Mouse (Mus musculus): Measurements from ENCODE around the gene Txndc2. TPM values are rescaled to one million over a fixed set of nuclear protein-coding genes. Genes with fewer than 3 reads are reported as not detected.

The Txndc2 gene
- not detected for polyA plus RNA-seq (2017; shearing (Covaris generic))

DNA sequence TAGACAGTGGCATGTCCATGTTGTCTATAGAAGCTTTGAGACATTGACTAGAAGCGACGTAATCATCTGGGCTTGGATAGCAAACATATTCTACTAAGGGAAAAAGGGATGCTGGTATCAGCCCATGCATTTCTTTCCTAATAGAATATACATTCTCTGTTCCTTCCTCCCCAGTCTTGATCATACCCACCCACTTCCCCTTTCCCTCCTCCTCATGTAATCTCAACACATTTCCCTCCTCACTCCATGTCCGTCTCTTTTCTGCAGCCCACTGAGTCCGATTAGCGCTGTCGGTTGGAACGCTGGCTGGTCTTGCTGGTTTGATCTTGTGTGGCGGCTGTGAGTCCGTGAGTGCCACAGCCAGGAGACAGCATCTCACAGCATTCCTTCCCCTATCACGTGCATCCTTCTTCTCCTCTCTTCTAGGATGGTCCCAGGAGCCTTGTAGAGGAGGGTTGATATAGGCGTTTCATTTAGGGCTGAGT, at the start of gene Txndc2:
Gene Txndc2 (minus strand): TSS at position 435 of the 485 bp plus-strand sequence.
- no peak for ATAC-seq

DNA sequence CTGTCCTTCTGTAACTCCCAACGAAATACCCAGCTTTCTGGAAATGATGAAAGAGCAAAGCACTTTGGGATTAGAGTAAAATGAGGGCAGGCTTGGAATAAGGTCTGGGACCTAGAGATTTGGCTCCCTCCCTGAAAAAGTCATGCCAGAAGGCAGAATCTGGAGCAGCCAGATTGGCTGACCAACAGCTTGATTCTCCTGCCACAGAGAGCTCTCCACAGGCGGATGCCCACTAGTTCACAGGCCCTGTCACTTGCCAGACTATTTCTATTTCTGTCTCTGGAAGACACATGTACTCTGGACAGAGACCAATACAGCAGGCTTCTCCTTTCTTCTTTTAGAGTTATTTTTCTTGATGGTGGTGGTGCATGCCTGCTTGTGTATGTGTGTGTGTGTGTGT, 41.8 kb upstream of the Txndc2 start:
- ATAC-seq, result no peak

DNA sequence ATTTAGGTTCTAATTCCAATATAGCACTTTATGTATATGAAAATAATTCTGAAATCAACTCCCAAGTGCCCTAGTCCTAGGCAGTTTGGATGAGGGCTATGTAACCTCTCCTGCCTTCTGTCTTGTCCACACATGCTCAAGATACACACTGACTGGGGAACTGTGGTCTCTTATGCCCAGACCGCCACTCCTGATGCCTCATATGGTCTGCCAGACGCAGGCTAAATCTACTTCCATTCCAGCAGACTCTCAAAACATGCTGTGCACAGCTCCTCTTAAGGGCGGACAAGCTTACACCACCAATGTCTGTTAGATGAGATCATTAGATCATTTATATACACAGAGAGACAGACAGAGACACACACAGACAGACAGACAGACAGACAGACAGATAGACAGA, 41.3 kb upstream of the Txndc2 start:
- ATAC-seq, result no peak

DNA sequence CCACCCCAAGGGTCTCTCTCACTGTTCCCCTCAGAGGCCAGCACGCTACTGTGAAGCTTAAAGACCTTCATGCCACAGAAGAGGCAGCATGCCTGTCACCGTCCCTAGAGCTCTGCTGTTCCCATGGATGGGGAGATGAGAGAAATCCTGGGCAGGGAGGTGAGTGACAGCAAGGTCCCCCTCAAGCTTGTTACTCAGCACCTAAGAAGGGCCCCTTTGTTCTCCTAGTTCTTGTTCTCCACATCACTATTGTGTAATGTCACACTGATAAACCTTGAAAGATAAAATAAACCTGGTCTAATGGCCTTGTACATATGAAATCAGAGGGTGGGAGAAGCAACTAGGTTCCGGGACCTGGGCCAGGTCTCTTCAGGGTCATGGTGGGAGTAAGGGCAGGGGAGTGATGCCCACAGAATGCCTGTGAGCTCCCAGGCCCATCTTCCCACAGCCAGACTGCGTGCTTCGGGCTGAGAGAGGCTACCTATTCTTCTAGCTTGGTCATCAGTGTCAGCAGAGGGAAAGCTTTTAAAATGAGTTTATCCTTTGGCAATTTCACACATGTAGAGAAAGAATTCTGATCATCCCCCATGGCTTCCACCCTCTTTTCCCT, 40.2 kb upstream of the Txndc2 start:
- ATAC-seq, result no peak

DNA sequence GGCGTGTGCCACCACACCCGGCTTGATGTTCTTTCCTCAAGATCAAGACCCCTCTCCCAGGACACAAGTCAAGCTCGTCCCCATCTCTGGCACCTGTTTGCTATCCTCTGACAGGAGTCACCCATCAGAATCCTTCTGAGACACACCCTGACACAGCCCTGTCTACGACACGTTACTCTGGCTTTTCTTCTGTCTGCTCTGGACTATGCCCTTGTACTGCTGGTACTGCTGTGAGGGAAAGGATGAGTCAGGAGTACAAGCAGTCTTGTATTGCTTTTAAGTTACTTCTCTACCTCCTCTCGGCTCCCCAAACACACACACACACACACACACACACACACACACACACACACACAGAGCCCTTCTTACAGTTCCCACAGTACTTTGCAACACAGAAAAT, 39.5 kb upstream of the Txndc2 start:
- ATAC-seq, result no peak

DNA sequence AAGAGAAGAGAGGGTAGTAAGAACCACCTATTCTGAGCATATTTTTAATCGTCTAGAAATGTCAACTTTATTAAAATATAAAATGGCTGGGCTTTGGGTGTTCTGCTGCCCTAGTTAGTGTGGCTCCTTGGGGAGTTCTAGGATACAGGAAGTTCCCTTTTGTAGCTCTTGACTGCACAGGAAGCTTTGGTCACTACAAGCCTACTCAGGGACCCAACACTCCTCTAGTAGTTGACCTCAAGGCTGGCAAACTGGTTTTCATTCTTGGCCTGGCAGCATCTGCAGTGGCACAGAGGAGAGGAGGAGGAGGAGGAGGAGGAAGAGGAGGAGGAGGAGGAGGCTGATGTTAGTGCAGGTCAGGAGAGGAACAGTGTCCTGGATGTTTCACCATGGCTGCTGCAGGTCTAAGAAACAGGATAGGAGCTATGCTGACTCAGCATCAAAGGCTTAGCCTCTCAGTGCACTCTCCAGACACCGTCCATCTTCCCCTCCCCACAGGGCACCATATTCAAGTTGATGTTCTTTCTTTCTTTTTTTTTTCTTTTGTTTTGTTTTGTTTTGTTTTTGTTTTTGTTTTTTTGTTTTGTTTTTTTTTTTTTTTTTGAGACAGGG, 38.9 kb upstream of the Txndc2 start:
- ATAC-seq, result no peak

DNA sequence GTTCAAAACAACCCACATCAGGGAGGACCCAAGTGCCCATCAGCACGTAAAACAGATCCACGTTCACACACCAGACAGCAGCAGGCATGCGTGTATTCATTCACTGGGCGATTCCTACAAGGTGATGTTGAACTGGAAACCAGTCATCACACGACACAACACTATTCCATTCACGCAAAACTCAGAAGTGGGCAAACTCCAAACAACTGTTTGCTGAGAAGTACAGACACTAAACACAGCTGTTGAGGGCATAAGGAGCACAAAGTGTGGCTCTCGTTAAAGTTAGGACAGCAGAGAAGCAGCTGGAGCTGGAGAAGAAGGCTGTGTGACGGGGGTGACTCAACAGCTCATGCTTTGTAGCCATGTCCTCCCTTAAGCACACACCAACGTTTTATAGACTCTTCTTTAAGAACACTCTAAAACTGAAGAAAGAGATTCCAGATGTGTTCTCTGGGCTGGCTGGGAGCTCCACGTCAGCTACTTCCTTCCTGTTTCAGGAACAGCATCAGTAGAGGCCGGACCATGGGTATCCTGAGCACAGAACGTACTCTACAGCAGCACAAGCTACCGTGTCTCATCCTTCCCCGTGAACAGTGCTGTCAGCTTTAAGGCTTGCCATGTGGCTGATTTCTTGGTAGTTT, 38.0 kb upstream of the Txndc2 start:
- ATAC-seq, result no peak

DNA sequence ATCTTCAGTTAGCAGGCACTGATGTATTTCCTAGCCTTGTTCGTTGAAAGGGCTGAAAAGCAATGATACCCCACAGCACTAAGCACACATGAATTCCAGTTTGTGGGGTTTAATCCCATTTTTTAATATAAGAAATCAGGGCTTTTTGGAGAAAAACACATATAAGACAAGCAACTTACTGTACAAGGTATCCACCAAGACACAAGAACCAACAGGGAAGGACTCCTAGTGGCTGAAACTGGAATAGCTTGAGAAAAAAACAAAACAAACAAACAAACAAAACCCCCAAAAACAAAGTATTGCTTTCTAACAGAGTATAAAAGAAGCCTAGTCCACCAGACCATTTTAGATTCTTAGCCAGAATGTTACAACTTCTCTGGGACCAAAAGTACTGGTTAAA, 35.8 kb upstream of the Txndc2 start:
- no peak for ATAC-seq

DNA sequence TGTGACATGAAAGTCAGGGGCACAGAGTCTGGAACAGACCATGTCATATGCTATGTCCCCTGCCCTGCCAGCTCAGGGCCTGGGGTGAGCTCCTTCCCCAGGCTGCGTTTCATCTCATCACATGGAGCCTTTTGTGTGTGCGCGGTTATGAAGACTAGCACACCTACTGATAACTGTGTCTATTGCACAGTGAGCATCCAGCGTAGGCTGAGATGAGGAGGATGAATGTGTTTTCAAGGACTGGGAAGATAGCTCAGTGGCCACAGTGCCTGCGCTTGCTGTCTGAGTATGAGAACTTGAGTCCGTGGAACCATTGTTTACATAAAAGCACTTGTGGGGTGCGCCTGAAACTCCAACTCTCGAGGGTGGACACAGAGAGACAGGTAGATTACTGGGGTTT, 34.6 kb upstream of the Txndc2 start:
- no peak for ATAC-seq

DNA sequence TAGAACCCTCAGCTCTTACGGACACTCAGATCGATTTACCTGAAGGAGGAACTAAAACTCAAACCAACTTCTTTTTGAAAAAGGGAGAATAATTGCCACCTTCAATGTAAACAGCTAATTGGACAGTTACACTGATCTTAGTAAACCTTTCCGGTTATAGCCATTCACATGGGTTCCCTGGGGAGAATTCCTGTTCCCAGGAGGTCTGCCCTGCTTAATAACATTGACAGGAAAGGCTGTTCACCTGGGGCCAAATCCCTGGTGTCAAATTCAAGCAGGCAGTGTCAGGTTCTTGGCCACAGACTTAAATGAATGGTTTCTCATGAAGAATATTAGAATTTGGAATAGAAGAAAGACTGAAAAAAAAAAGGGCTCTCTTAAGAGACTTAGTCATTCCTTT, 34.0 kb upstream of the Txndc2 start:
- no peak for ATAC-seq

DNA sequence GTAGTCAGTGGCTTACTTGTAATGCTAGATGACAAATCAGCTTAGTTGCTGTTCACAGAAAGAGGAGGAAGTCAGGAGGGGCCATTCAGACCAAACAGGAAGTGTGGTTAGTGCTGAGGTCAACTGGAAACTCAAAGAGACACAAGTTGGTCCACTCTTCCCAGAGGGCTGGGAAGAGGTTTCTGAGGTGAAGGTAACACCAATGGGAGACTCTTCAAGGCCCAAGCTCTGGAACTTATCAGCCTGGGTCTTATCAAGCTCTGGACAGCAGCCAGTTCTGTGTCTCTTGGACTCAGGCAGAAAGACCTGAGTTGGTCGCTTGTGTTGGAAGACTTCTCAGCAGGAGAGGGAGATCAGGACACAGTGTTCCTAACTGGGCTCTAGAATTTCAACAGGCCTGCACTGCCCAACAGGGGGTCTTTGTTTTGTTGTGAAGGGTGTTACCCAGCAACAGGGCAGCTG, 32.8 kb upstream of the Txndc2 start:
- ATAC-seq, result no peak

DNA sequence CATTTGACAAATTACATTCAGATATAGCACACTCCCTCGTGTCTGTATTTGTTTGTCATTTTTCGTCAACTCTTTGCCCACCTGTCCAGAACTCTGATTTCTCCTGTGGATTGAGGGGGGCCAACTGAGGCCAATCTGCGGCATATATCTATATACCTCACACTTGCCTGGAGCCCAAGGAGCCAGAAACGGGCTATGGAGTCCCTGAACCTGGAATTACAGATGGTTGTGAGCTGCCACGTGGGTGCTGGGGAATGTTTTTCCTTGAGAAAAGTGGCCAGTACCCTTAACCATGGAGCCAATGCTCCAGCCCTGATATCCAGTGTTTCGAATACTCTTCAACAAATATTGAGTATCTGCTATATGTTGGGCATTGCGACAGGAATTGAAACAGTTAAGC, 31.0 kb upstream of the Txndc2 start:
- ATAC-seq, result no peak

DNA sequence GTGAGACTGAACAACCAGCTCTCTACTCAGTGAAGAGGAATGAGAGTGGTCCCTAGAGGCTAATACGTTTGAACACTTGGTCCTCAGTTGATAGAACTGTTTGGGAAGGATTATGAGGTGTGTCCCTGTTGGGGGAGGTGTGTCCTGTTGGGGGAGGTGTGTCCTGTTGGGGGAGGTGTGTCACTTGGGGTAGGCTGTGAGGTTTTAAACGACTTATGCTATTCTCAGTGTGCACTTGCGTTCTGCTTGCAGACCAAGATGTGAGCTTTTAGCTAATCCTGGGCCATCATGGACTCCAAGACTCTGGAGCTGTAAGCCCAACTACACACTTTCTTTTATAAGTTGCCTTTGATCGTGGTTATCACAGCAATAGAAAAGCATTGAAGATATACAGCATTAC, 27.1 kb upstream of the Txndc2 start:
- no peak for ATAC-seq

DNA sequence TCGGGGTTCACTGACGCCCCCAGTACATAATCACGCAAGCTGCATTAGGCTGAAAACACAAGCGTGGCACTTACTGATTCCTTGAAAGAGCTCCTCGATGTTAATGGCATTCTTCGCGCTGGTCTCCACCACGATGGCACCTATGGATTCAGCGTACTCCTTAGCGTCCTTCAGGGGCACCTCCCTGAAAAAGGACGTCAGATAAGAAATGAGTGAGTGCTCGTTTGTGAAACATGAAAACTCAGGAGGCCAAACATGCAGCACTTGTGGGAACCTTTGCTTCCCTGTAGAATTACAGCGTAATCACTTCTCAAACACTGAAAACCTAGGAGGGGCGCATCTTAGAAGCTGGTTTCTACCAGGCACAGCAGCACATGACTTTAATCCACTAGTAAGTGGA, 25.8 kb upstream of the Txndc2 start:
- no peak for ATAC-seq

DNA sequence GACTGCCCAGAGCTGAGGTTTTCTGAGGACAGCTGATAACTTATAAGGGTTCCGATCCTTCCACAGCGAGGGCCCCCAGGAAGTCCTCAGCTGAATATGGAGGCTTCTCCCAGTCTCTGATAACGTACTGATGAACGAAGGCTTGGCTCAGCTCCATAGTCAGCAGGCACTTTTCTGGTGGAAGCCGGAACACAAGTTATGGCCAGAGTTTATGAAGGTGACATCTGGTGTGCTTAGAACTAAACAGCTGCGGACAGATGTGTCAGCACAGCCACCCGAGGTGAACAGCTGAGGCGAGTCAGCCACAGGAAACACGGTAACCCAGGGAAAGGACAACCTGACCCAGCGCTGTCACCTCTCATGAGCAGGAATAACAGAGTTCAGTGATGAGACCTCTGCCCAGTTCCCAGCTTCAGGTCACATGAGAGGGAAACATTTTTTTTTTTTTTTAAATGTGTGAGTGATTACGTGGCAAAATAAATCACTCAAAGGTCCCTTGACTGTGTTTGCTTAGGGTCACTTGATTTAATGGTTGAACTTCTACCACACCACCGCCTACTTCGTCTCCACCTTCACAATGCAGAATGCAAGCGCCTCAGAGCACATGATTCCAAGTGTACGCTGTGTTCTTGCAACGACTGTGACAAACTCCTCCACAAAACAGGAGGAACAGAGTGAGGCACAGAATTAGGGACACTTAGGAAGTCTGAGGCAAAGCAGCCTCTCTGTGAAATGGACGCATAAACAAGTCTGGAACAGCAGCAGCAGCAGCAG, 24.6 kb upstream of the Txndc2 start:
- ATAC-seq, result no peak

DNA sequence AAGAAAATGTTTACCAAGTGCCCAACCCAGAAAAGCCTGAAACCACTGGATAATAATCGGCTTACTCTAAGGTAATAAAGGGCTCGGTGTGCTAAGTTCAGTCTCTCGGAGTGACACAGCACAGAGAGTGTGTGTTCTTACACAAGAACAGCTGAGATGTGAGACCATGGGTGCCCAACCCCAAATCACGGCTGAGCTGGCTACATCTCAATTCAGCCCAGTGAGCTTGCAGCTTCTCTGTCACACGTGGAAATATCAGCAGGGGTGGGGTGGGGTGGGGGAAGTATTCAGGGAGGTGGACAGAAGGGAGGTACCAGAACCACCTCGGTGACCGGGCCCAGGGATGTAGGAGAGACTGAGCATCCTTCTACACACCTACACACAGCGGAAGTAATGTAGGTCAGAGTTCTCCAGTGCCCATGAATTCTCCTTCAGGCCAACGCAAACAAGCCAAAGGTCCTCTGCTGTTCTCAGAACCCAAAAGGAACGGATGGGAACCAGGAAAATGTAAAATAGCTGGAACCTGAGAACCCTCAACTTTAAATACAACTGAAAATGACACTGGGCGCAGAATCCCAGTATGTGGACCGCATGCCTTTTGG, 23.9 kb upstream of the Txndc2 start:
- ATAC-seq, result no peak

DNA sequence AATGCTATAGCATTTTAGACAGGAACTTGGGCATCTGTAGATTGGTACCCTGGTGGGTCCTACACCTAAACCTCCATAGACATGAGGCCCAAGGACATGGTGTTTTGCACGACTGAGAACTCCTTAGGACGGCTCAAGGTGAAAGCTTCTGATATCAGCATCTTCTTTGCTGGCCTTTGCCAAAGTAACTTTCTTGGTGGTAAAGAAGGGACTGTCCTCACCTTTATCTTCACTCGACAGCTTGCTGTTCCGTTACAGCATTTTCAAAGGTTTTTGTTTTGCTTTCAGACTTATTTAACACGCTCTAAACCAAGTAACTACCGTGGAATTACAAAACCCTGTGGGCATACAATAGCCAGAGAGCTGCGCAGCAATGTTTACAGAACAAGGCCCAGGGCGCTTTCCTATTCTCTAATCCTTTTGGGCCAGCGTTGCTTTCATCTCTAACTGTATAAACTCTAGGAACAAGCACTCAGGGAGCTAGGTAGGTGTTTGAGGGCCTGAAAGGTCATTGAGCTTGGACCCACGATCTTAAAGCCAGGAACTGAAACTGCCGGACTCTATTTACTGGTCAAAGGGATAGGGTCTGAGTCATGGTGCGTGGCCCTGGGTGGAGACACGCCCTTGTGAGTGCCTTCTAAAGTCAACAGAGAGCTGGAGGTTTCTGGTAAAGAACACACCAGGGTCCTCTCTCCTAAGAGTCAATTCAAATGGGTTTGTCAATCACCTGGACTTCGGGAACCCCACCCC, 21.5 kb upstream of the Txndc2 start:
- ATAC-seq, result no peak

DNA sequence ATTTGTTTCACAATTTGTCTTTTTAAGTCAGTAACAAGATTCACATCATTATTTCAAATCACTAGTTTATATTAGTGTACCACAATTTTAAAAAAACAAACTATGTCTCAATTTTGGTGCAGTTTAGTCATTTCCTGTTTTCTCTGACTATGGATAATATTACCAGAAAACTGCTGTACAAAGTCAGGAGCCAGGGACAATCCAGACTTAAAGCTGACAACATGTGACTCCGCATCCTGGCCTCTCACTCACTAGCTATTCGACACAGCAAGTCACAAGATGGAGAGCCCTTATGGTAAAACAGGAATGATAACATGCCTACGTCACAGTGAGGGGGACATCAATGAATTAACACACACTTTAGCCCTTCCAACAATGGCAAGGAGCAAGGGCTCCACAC, 20.7 kb upstream of the Txndc2 start:
- ATAC-seq, result no peak

DNA sequence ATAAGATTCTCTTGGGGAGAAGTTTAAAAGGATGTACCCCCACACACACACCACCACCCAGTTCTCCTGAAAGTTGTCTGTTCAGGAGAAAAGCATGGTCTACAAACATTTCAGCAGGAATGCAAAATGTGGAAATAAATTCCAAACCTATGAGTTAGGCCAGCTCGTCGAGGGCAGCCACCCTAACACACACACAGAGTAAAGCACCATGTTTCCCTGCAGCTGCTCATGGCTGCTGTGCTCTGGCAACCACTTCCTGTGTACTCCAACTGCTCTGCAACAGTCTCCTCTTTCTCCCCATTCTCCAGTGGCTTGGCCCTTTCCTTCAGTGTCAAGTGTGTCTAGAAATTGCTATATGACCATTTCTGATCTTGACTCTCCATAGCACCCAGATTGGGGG, 16.4 kb upstream of the Txndc2 start:
- no peak for ATAC-seq

DNA sequence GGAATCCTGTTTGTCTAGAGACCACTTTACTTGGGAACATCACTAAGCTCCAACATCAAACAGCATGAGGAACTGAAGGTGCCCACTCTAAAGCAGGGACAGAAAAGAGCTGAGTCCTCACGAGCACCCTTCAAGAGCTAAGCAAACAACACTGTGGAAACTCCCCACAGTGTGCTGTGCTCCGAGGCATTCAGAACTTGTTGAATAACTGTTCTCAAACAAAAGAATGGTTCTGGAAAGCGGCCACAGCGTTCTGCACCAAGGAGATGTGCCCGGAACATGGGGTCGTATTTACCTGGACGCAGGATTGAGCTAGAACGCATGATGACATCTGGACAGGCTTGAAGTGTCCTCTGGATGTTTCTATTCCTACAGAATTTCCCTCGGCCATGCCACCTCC, 16.0 kb upstream of the Txndc2 start:
- ATAC-seq, result no peak

DNA sequence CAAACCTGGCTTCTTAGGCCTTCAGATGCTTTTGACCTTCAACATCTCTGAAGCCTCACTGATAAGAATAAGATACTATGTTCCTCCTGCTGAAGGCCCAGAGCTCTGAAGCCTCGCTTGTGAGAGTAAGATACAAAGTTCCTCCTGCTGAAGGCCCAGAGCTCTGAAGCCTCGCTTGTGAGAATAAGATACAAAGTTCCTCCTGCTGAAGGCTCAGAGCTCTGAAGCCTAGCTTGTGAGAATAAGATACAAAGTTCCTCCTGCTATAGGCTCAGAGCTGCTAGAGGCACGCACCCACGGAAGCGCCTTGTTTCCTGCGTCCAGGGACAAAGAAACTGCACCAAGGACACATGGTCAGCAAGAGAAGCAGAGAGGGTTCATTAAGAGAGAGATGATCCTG, 14.8 kb upstream of the Txndc2 start:
- ATAC-seq, result no peak

DNA sequence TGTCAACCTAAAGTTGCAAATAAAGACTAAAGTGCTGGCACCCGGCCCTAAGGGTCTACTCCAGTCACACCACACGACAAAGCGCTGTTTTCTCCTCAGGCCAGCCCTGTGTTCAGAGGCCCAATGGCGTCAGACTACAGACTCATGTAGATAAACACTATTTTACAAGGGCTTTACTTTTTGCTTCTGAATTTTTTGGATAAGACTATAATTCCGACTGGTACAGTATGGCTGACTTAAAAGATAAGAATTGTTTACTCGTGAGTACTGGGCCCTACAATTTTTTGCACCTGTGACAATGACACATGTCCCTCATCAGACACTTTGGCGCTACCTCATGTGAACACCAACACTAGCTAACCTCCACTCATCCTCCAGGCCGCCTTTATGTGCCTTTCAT, 14.1 kb upstream of the Txndc2 start:
- no peak for ATAC-seq

Measured in inflammation-experienced regulatory T-cells, adult 6 months (primary cell).